Mouse (Mus musculus): ENCODE results near the gene Ddb1. TPM values are rescaled to one million over a fixed set of nuclear protein-coding genes. Genes with fewer than 3 reads are reported as not detected.

The Ddb1 gene
- polyA plus RNA-seq, 1 experiment from 2014 or later, result 245 TPM

DNA sequence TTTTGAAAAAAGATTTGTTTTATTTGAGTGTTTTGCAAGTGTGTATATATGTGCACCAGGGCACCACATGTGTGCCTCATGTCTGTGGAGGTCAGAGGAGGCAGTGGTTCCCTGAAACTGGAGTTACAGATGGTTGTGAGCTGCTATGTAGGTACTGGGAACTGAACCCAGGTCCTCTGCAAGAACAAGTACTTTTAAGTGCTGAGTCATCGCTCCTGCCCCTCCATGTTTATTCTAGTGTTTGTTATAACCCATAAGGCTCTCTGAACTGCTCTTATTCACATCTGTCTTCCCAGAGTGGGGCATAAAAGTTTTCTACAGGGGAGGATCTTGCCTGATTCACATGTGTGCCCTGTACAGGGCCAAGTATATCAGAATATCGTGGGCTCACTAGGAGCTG is 5.5 kb upstream of the Ddb1 start:
- H3K36me3 ChIP-seq, result peaks cover 57% of the 10 kb centered on the region
- no peak overlapping the region for H3K4me2 ChIP-seq
- H3K9ac ChIP-seq, result no peak overlapping the region
- no peak overlapping the region for H3K4me3 ChIP-seq
- no peak overlapping the region for H3K27ac ChIP-seq (replicated peaks)
- peaks cover 21% of the 10 kb centered on the region for H3K4me1 ChIP-seq (replicated peaks)
- H3K27me3 ChIP-seq, result no peaks in the 10 kb centered on the region
- WGBS, result 99% methylated on average over 2 of the region's 2 CpGs
- H3K9me3 ChIP-seq, result no peaks in the 10 kb centered on the region
- ATAC-seq (ENCODE audit: low read depth), result no peak

DNA sequence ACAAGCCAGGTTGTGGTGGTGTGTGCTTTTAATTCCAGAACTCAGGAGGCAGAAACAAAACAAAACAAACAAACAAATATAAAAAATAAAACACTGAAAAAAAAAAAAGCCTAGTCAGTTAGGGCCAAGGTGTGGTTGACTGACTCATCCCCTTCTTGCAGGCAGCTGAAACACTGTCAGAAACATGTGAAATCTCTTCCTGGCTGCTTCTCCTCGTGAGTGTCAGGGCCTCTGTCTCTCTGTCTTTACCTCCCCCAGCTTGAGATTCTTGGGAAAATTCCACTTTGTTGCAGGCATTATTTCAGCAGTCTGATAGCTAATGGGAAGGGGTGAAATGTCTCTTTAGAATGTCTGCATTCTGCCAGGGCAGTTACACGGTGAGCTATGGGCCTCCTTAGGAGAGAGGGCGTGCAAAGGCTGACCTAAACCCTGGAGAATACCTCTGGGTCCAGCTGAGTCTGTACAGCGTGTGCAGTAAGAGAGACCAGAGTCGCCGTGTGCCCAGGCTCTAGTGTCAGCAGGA is 2.8 kb upstream of the Ddb1 start:
- Histone ChIP-seq H3K4me1 (replicated peaks) (peaks cover 37% of the 10 kb centered on the region), H3K27me3 (no peaks in the 10 kb centered on the region), H3K9me3 (no peaks in the 10 kb centered on the region), H3K27ac (replicated peaks) (peak overlapping the region; percentile 95), H3K36me3 (peaks cover 31% of the 10 kb centered on the region), H3K4me3 (peak overlapping the region; percentile 31), H3K9ac (peak overlapping the region; percentile 75), H3K4me2 (peak overlapping the region; percentile 56)
- 1% methylated on average over 6 of the region's 6 CpGs for WGBS
- peak; percentile 27 for ATAC-seq (ENCODE audit: low read depth)

DNA sequence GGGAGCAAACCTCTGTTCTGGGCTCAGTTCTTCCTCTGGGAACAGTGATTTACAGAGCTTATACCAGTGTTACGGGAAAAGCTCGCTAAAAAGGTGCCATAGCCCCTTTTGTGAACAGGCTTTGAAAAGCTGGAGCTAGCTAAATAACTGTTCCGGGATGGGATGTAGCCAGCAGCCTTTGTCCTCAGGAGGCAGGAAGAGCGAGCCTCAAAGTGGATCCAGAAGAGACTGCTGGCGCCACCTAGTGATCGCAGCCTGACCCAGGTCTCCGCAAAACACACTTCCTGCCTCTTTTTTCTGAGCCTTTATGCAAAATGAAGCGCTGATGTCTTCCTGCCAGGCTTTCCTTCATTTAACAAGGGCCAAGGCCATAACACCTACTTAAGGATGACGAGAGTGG is 2.3 kb upstream of the Ddb1 start:
- Histone ChIP-seq H3K36me3 (peaks cover 32% of the 10 kb centered on the region), H3K4me2 (peak overlapping the region; percentile 56), H3K4me3 (peak overlapping the region; percentile 31), H3K27ac (replicated peaks) (peak overlapping the region; percentile 95), H3K27me3 (no peaks in the 10 kb centered on the region), H3K4me1 (replicated peaks) (peaks cover 40% of the 10 kb centered on the region), H3K9me3 (no peaks in the 10 kb centered on the region), H3K9ac (peak overlapping the region; percentile 75)
- 4% methylated on average over 9 of the region's 9 CpGs for WGBS
- peak; percentile 59 for ATAC-seq (ENCODE audit: low read depth)

DNA sequence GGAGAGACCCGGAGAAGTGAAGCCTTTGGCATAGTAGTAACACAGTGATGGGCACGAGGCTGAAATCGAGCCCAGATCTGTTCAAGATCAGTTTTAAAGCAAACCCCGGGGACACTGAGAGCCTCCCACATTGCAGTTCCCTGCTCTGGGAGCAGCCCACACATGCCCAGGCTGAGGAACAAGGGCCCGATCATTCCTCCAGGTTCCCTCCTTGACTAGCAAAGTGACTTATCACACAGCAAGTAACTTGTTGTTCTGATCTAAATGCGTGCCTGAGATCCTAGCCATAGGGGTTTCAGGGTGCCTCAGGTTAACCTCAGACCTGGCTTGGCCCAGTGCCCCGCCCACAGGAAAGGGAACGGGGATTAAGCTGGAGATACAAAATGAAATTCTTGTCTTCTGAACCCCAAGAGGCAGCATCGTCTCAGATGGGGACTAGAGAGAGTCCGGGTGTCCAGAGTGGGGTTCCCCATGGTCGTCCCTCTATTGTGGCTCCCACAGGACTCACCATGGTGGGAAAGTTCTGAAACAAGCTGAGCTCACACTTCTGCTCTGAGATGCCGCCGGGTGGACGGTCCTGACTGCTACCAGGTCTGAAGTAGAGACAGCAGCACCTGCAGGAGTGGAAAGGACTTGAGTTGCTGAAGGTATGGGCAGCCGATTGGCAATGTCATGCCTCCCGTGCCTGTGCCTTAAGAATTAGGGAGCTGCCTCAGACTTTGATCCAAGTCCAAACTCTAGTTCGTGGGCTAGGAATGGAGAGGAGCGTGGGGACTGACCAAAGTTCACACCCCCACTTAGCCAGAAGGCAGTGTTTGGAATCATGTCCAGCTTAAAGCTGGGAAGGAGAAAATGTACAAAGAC is 1.2 kb upstream of the Ddb1 start:
- Histone ChIP-seq H3K4me3 (no peak overlapping the region), H3K9me3 (no peaks in the 10 kb centered on the region), H3K4me2 (peak overlapping the region; percentile 78; the same call in 1 of the 2 replicates), H3K27me3 (no peaks in the 10 kb centered on the region), H3K36me3 (peaks cover 32% of the 10 kb centered on the region), H3K27ac (replicated peaks) (peak overlapping the region; percentile 95), H3K9ac (peak overlapping the region; percentile 75), H3K4me1 (replicated peaks) (peaks cover 45% of the 10 kb centered on the region)
- ATAC-seq (ENCODE audit: low read depth), result no peak
- 88% methylated on average over 18 of the region's 18 CpGs for WGBS

DNA sequence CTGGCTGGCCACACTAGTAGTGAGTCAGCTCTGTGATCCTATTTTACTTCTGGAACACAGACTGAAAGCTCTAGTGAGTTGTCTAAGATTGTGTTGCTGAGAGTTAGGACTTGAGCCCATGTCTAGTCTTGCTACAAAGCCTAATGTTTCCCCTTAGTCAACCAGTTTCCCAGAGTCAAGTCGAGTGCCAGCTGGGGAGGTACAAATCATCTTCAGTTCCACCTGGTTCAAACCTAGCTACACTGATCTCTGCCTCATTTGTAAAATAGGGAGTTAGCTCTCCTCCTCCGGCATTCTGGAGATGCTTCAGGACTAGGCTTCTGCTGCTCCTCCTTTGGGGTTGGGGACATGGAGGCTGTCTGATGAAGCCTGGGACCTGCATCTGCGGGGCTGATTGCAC is 593 bp upstream of the Ddb1 start:
- peaks cover 32% of the 10 kb centered on the region for H3K36me3 ChIP-seq
- peak overlapping the region; percentile 99 for H3K4me3 ChIP-seq
- WGBS, result 56% methylated on average over 3 of the region's 3 CpGs
- no peaks in the 10 kb centered on the region for H3K9me3 ChIP-seq
- H3K9ac ChIP-seq, result peak overlapping the region; percentile 98
- H3K4me2 ChIP-seq, result peak overlapping the region; percentile 78
- H3K4me1 ChIP-seq (replicated peaks), result peaks cover 45% of the 10 kb centered on the region
- ATAC-seq (ENCODE audit: low read depth), result no peak
- peak overlapping the region; percentile 95 for H3K27ac ChIP-seq (replicated peaks)
- H3K27me3 ChIP-seq, result no peaks in the 10 kb centered on the region

DNA sequence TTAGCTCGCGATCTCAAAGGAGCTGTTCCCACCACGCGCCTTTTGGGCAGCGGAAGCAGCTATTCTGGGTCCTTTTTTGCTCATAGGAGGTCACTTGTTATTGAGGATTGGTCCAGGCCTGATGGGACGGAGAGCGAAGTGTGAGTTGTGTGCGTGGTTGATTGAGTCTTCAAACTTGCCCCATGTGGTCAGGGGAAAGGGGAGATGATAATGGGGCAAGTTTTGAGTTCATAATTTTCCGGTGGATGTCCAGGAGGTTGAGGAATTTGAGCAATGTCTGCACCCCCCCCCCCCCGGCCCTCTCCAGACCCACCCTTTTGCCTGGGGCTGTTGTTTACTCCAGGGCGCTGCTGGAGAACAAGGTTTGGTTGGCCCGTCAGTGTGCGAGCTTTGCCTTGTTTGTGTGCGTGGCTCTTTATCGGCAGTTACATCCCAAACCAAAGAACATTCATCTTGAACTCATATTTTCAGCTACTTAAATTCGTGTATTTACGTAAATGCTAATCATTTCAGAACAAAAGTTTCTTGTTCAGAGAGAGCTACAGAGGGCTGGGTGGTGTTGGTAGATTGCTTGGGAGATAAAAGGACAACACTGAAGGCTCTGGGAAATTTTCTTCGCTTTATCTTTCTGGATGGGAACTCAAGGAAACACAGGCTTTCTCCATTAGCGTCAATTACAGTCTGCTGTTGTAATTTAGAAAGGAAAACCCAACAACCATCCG is 935 bp downstream of the Ddb1 start:
- Histone ChIP-seq H3K9me3 (no peaks in the 10 kb centered on the region), H3K4me2 (peak overlapping the region; percentile 78), H3K4me3 (peak overlapping the region; percentile 99), H3K4me1 (replicated peaks) (peaks cover 45% of the 10 kb centered on the region), H3K27me3 (no peaks in the 10 kb centered on the region), H3K36me3 (peaks cover 37% of the 10 kb centered on the region), H3K27ac (replicated peaks) (peak overlapping the region; percentile 95), H3K9ac (peak overlapping the region; percentile 98)
- 6% methylated on average over 20 of the region's 20 CpGs for WGBS
- peak; percentile 7 for ATAC-seq (ENCODE audit: low read depth)

- H3K4me3 ChIP-seq, result no peak overlapping the region
- peaks cover 31% of the 10 kb centered on the region for H3K4me1 ChIP-seq (replicated peaks)
- H3K27me3 ChIP-seq, result no peaks in the 10 kb centered on the region
- ATAC-seq (ENCODE audit: low read depth), result no peak
- no peak overlapping the region for H3K27ac ChIP-seq (replicated peaks)
- 92% methylated on average over 5 of the region's 5 CpGs for WGBS
- H3K9me3 ChIP-seq, result no peaks in the 10 kb centered on the region
- H3K9ac ChIP-seq, result no peak overlapping the region
- peaks cover 63% of the 10 kb centered on the region for H3K36me3 ChIP-seq
- H3K4me2 ChIP-seq, result no peak overlapping the region
These were observed 3.6 kb downstream of the Ddb1 start for GRCm38 (mm10) chr19:10608573-10609240.

DNA sequence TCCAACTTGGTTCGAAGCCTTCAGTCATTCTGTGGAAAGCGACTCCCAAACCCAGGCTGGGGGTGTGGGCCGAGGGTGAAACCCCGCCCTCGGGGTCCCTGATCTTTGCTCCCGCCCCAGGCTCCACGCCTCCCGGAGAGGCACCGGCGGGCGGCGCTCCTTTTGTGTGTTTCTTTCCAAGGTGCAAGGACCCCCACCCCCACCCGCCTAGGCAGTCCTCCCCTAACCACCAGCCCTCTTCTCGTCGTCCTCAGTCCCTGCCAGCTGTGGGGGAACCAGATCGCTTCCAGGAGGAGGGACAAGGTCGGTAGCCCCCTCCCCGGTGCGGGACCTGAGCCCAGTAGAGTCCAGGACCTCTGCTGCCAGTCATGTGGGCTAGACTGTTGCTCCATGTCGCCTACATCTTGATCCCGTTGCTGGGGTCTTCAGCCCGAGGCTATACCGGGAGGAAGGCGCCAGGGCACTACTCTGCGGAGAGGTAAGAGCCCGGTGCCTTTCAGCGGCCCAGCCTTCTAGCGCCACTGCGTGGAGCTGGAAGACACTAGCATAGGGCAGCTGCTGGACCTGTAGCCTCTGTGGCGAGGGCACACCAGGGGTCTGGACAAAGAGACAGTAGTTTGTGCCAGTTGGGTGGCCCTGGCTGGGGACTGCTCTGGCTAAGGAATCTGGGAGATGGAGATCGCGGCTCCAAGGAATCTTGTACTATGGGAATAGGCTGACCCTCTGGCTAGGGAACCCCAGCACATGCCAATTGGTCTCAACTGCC is 29.2 kb downstream of the Ddb1 start, which contains the start of gene Vwce:
Gene Vwce, plus strand, starts transcription at position 108 of the 766 bp plus-strand sequence.
- peak; percentile 88 for ATAC-seq (ENCODE audit: low read depth)
- H3K4me3 ChIP-seq, result peak within 1 kb of the TSS; percentile 39
- peaks cover 27% of the 10 kb centered on the region for H3K36me3 ChIP-seq
- no peak within 1 kb of the TSS for H3K27ac ChIP-seq (replicated peaks)
- peak within 1 kb of the TSS; percentile 86 for H3K4me2 ChIP-seq
- peaks cover 17% of the 10 kb centered on the region for H3K4me1 ChIP-seq (replicated peaks)
- peaks cover 18% of the 10 kb centered on the region for H3K27me3 ChIP-seq
- H3K9ac ChIP-seq, result peak within 1 kb of the TSS; percentile 65
- 2% methylated on average over 32 of the region's 32 CpGs for WGBS
- no peaks in the 10 kb centered on the region for H3K9me3 ChIP-seq

DNA sequence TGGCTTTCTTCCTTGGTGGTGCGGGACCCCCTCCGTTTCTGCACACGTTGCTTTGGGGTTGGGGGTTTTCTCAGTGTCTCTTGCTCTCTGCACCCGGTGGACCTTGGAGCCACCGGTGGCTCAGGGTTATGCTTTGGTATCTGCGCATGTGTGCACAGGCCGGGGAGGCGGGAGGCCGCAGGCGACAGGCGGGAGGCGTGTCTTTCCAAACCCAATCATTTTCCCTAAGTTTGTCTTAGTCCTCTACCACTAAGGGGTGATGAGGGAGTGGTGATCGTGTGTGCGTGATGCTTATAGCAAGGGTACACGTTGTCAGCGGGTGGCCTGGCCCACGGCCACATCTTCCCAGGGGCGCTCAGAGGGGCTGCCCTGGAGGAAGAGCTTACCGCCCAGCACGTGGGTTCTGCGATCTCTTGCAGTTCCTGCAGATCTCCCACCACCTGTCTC is 29.8 kb downstream of the Ddb1 start:
- peak; percentile 88 for ATAC-seq (ENCODE audit: low read depth)
- peak overlapping the region; percentile 65 for H3K9ac ChIP-seq
- H3K36me3 ChIP-seq, result peaks cover 21% of the 10 kb centered on the region
- peak overlapping the region; percentile 39 for H3K4me3 ChIP-seq
- no peak overlapping the region for H3K27ac ChIP-seq (replicated peaks)
- peaks cover 17% of the 10 kb centered on the region for H3K4me1 ChIP-seq (replicated peaks)
- peaks cover 18% of the 10 kb centered on the region for H3K27me3 ChIP-seq
- WGBS, result 3% methylated on average over 21 of the region's 21 CpGs
- H3K9me3 ChIP-seq, result no peaks in the 10 kb centered on the region
- H3K4me2 ChIP-seq, result peak overlapping the region; percentile 86

GRCm38 (mm10) chr19:10637840-10638239 is 32.7 kb downstream of the Ddb1 start:
- Histone ChIP-seq H3K4me1 (replicated peaks) (peaks cover 23% of the 10 kb centered on the region), H3K9ac (no peak overlapping the region), H3K9me3 (no peaks in the 10 kb centered on the region), H3K36me3 (no peaks in the 10 kb centered on the region), H3K4me3 (no peak overlapping the region), H3K4me2 (no peak overlapping the region), H3K27ac (replicated peaks) (no peak overlapping the region), H3K27me3 (peaks cover 18% of the 10 kb centered on the region)
- no peak for ATAC-seq (ENCODE audit: low read depth)
- WGBS, result 74% methylated on average over 7 of the region's 7 CpGs

- WGBS, result 12% methylated on average over 5 of the region's 5 CpGs
- Histone ChIP-seq H3K9ac (no peak overlapping the region), H3K4me1 (replicated peaks) (peaks cover 9% of the 10 kb centered on the region), H3K4me2 (0 out of 2 replicates have a peak overlapping the region, but pooled peaks have one; percentile 18), H3K27ac (replicated peaks) (no peak overlapping the region), H3K9me3 (no peaks in the 10 kb centered on the region), H3K27me3 (peaks cover 9% of the 10 kb centered on the region), H3K36me3 (no peaks in the 10 kb centered on the region), H3K4me3 (no peak overlapping the region)
- no peak for ATAC-seq (ENCODE audit: low read depth)
These were observed 35.0 kb downstream of the Ddb1 start for GRCm38 (mm10) chr19:10640080-10640479.

Measured in neural tube, embryonic 13.5 days (tissue).